Mouse (Mus musculus): ENCODE measurements around the gene Zbtb8os. TPM values are rescaled to one million over a fixed set of nuclear protein-coding genes. Genes with fewer than 3 reads are reported as not detected.
"Not testable (repeated sequence)": the region's sequence is repeated elsewhere in the genome, so short reads cannot be mapped to it uniquely, and the experiment has no call there.

The Zbtb8os gene
- polyA plus RNA-seq, 1 experiment from 2014 or later = 23.5 TPM

- WGBS (ENCODE audit: insufficient replicate concordance) = 78% methylated on average over 15 of the region's 15 CpGs
- Histone ChIP-seq H3K27me3 (no peaks in the 10 kb centered on the region), H3K9ac (no peak overlapping the region), H3K4me1 (replicated peaks) (peaks cover 8% of the 10 kb centered on the region), H3K27ac (replicated peaks) (no peak overlapping the region), H3K4me3 (replicated peaks) (no peak overlapping the region), H3K36me3 (replicated peaks) (peaks cover 4% of the 10 kb centered on the region; the same call in 1 of the 2 replicates), H3K9me3 (replicated peaks) (no peaks in the 10 kb centered on the region), H3K4me2 (no peak overlapping the region)
- no peak for ATAC-seq (ENCODE audit: insufficient read depth)
Observed at GRCm38 (mm10) chr4:129357613-129358163, 22.2 kb downstream of the Zbtb8os start.

- not testable (repeated sequence) for H3K9ac ChIP-seq; H3K4me1 ChIP-seq (replicated peaks); H3K9me3 ChIP-seq (replicated peaks); H3K27me3 ChIP-seq; H3K4me2 ChIP-seq; H3K36me3 ChIP-seq (replicated peaks); H3K4me3 ChIP-seq (replicated peaks); ATAC-seq (ENCODE audit: insufficient read depth); H3K27ac ChIP-seq (replicated peaks)
- 49% methylated on average over 3 of the region's 3 CpGs for WGBS (ENCODE audit: insufficient replicate concordance)
Observed at GRCm38 (mm10) chr4:129362238-129362637, 26.7 kb downstream of the Zbtb8os start.

- H3K9ac ChIP-seq = no peak overlapping the region
- H3K9me3 ChIP-seq (replicated peaks) = no peaks in the 10 kb centered on the region
- H3K4me1 ChIP-seq (replicated peaks) = peaks cover 10% of the 10 kb centered on the region
- WGBS (ENCODE audit: insufficient replicate concordance) = 77% methylated on average over 5 of the region's 5 CpGs
- peaks cover 4% of the 10 kb centered on the region; the same call in 1 of the 2 replicates for H3K36me3 ChIP-seq (replicated peaks)
- H3K4me2 ChIP-seq = no peak overlapping the region
- ATAC-seq (ENCODE audit: insufficient read depth) = no peak
- H3K27me3 ChIP-seq = no peaks in the 10 kb centered on the region
- H3K4me3 ChIP-seq (replicated peaks) = no peak overlapping the region
- no peak overlapping the region for H3K27ac ChIP-seq (replicated peaks)
Observed at GRCm38 (mm10) chr4:129362771-129363170, 27.3 kb downstream of the Zbtb8os start.

GRCm38 (mm10) chr4:129363463-129363862 is 28.0 kb downstream of the Zbtb8os start:
- H3K27me3 ChIP-seq = no peaks in the 10 kb centered on the region
- no peak overlapping the region for H3K4me2 ChIP-seq
- H3K4me3 ChIP-seq (replicated peaks) = no peak overlapping the region
- H3K36me3 ChIP-seq (replicated peaks) = peaks cover 4% of the 10 kb centered on the region; the same call in 1 of the 2 replicates
- WGBS (ENCODE audit: insufficient replicate concordance) = 79% methylated on average over 9 of the region's 9 CpGs
- no peak for ATAC-seq (ENCODE audit: insufficient read depth)
- H3K27ac ChIP-seq (replicated peaks) = no peak overlapping the region
- peaks cover 10% of the 10 kb centered on the region for H3K4me1 ChIP-seq (replicated peaks)
- no peaks in the 10 kb centered on the region for H3K9me3 ChIP-seq (replicated peaks)
- H3K9ac ChIP-seq = no peak overlapping the region

- ATAC-seq (ENCODE audit: insufficient read depth) = no peak
- peaks cover 10% of the 10 kb centered on the region for H3K4me1 ChIP-seq (replicated peaks)
- H3K9me3 ChIP-seq (replicated peaks) = no peaks in the 10 kb centered on the region
- H3K27me3 ChIP-seq = no peaks in the 10 kb centered on the region
- no peak overlapping the region for H3K4me3 ChIP-seq (replicated peaks)
- no peak overlapping the region for H3K9ac ChIP-seq
- H3K27ac ChIP-seq (replicated peaks) = no peak overlapping the region
- no peak overlapping the region for H3K4me2 ChIP-seq
- WGBS (ENCODE audit: insufficient replicate concordance) = 78% methylated on average over 3 of the region's 3 CpGs
- peaks cover 4% of the 10 kb centered on the region; the same call in 1 of the 2 replicates for H3K36me3 ChIP-seq (replicated peaks)
Observed at GRCm38 (mm10) chr4:129364379-129364778, 28.9 kb downstream of the Zbtb8os start.

- 0 out of 2 replicates have a peak overlapping the region, but pooled peaks have one; percentile 11 for H3K27ac ChIP-seq (replicated peaks)
- H3K4me3 ChIP-seq (replicated peaks) = peak overlapping the region; percentile 26
- peaks cover 10% of the 10 kb centered on the region for H3K4me1 ChIP-seq (replicated peaks)
- H3K4me2 ChIP-seq = peak overlapping the region; percentile 41
- no peak for ATAC-seq (ENCODE audit: insufficient read depth)
- H3K36me3 ChIP-seq (replicated peaks) = 0 out of 2 replicates have a peak, but pooled peaks cover 3% of the 10 kb centered on the region
- 43% methylated on average over 5 of the region's 5 CpGs for WGBS (ENCODE audit: insufficient replicate concordance)
- no peak overlapping the region for H3K9ac ChIP-seq
- H3K9me3 ChIP-seq (replicated peaks) = no peaks in the 10 kb centered on the region
- no peaks in the 10 kb centered on the region for H3K27me3 ChIP-seq
Observed at GRCm38 (mm10) chr4:129365224-129365623, 29.7 kb downstream of the Zbtb8os start.

- Histone ChIP-seq H3K4me2 (no peak overlapping the region), H3K4me1 (replicated peaks) (peaks cover 36% of the 10 kb centered on the region), H3K9ac (no peak overlapping the region), H3K27me3 (no peaks in the 10 kb centered on the region), H3K9me3 (replicated peaks) (no peaks in the 10 kb centered on the region), H3K36me3 (replicated peaks) (no peaks in the 10 kb centered on the region), H3K27ac (replicated peaks) (no peak overlapping the region), H3K4me3 (replicated peaks) (no peak overlapping the region)
- ATAC-seq (ENCODE audit: insufficient read depth) = no peak
- 79% methylated on average over 3 of the region's 3 CpGs for WGBS (ENCODE audit: insufficient replicate concordance)
Observed at GRCm38 (mm10) chr4:129371391-129371790, 35.9 kb downstream of the Zbtb8os start.

- no peak for ATAC-seq (ENCODE audit: insufficient read depth)
Observed at GRCm38 (mm10) chr4:129373202-129373976, 37.9 kb downstream of the Zbtb8os start.

GRCm38 (mm10) chr4:129374219-129374755 is 38.8 kb downstream of the Zbtb8os start:
- 54% methylated on average over 11 of the region's 11 CpGs for WGBS (ENCODE audit: insufficient replicate concordance)
- ATAC-seq (ENCODE audit: insufficient read depth) = no peak
- Histone ChIP-seq H3K4me1 (replicated peaks) (peaks cover 53% of the 10 kb centered on the region), H3K36me3 (replicated peaks) (no peaks in the 10 kb centered on the region), H3K4me2 (no peak overlapping the region), H3K9ac (no peak overlapping the region), H3K27me3 (peaks cover 21% of the 10 kb centered on the region), H3K4me3 (replicated peaks) (no peak overlapping the region), H3K27ac (replicated peaks) (no peak overlapping the region), H3K9me3 (replicated peaks) (no peaks in the 10 kb centered on the region)

More at GRCm38 (mm10) chr4:129373202-129373976, 37.9 kb downstream of the Zbtb8os start:
- peak overlapping the region; percentile 1; the same call in 1 of the 2 replicates for H3K4me2 ChIP-seq
- H3K4me3 ChIP-seq (replicated peaks) = no peak overlapping the region
- 44% methylated on average over 8 of the region's 8 CpGs for WGBS (ENCODE audit: insufficient replicate concordance)
- no peak overlapping the region for H3K9ac ChIP-seq
- H3K4me1 ChIP-seq (replicated peaks) = peaks cover 53% of the 10 kb centered on the region
- no peaks in the 10 kb centered on the region for H3K9me3 ChIP-seq (replicated peaks)
- H3K27ac ChIP-seq (replicated peaks) = no peak overlapping the region
- no peaks in the 10 kb centered on the region for H3K36me3 ChIP-seq (replicated peaks)
- peaks cover 13% of the 10 kb centered on the region for H3K27me3 ChIP-seq

GRCm38 (mm10) chr4:129375000-129375399 is 39.5 kb downstream of the Zbtb8os start:
- H3K4me2 ChIP-seq = no peak overlapping the region
- H3K27ac ChIP-seq (replicated peaks) = peak overlapping the region; percentile 10; the same call in 1 of the 2 replicates
- no peaks in the 10 kb centered on the region for H3K36me3 ChIP-seq (replicated peaks)
- peaks cover 27% of the 10 kb centered on the region for H3K27me3 ChIP-seq
- ATAC-seq (ENCODE audit: insufficient read depth) = no peak
- no peaks in the 10 kb centered on the region for H3K9me3 ChIP-seq (replicated peaks)
- WGBS (ENCODE audit: insufficient replicate concordance) = 54% methylated on average over 6 of the region's 6 CpGs
- no peak overlapping the region for H3K4me3 ChIP-seq (replicated peaks)
- H3K9ac ChIP-seq = no peak overlapping the region
- peaks cover 56% of the 10 kb centered on the region for H3K4me1 ChIP-seq (replicated peaks)

- peaks cover 56% of the 10 kb centered on the region for H3K4me1 ChIP-seq (replicated peaks)
- no peak overlapping the region for H3K9ac ChIP-seq
- H3K4me2 ChIP-seq = peak overlapping the region; percentile 98
- no peaks in the 10 kb centered on the region for H3K9me3 ChIP-seq (replicated peaks)
- H3K27ac ChIP-seq (replicated peaks) = no peak overlapping the region
- no peaks in the 10 kb centered on the region for H3K36me3 ChIP-seq (replicated peaks)
- no peak for ATAC-seq (ENCODE audit: insufficient read depth)
- H3K4me3 ChIP-seq (replicated peaks) = no peak overlapping the region
- peaks cover 27% of the 10 kb centered on the region for H3K27me3 ChIP-seq
- 67% methylated on average over 5 of the region's 5 CpGs for WGBS (ENCODE audit: insufficient replicate concordance)
Observed at GRCm38 (mm10) chr4:129375821-129376220, 40.3 kb downstream of the Zbtb8os start.

Data from liver, embryonic 15.5 days (tissue).